Mouse (Mus musculus): ENCODE measurements around the gene Myo18b.

DNA sequence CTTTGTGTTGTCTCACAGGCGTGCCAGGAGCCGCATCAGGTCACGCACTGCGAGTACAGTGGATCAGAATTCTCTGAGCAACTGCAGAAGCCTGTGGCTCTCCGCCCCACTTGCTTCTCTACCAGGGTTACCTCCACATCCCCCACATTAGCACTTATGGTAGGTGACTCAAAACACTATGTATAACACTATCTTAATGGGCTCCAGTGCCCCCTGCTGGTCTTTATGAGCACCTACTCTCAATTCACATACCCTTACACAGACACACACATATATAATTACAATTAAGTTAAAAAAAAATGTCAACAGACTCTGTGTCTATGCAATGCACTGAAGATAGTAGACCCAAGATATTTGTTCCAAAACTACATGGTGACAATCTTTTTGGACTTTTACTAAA lies 127.6 kb downstream of the Myo18b start:
- TF ChIP-seq MAX (IDR thresholded peaks at IDR 0.05) (no peak), FOSL1 (IDR thresholded peaks at IDR 0.05; ENCODE audit: insufficient read depth, low read length, poor library complexity, severe bottlenecking) (no peak), CEBPB (IDR thresholded peaks at IDR 0.05; ENCODE audit: low read depth) (no peak), CTCF (IDR thresholded peaks at IDR 0.05; ENCODE audit: control insufficient read depth, insufficient read depth, insufficient read length) (no peak), MYOG (IDR thresholded peaks at IDR 0.05; ENCODE audit: control insufficient read depth, extremely low read depth, insufficient read length) (no peak), USF1 (IDR thresholded peaks at IDR 0.05; ENCODE audit: low read depth) (no peak)
